Mouse (Mus musculus) MEL (cell line): Measurements from ENCODE around the gene Gpam.

ENCODE experiments used
- CTCF ChIP-seq, 3 experiments: IDR thresholded peaks in 2 of 3; conservative IDR thresholded peaks in 1 of 3; 2 replicates each; pipeline ENCODE4 v1.5.1; 2011 to 2012; ENCODE audit warnings: low read length in 3 of 3, low read depth in 2 of 3, mild to moderate bottlenecking in 2 of 3, improper control_type of control experiment in 1 of 3, inconsistent platforms in 1 of 3, mixed read lengths in 1 of 3, moderate library complexity in 1 of 3; ENCODE audit not compliant: control insufficient read depth in 1 of 3, insufficient read depth in 1 of 3, poor library complexity in 1 of 3, severe bottlenecking in 1 of 3
- EP300 ChIP-seq, 2 experiments: IDR thresholded peaks; 2 replicates each; pipeline ENCODE4 v1.6.1; 2011; ENCODE audit warnings: improper control_type of control experiment in 2 of 2, low read length in 2 of 2, low read depth in 1 of 2, mild to moderate bottlenecking in 1 of 2
- HCFC1 ChIP-seq: IDR thresholded peaks from 2 replicates; pipeline ENCODE4 v1.6.1; 2012; ENCODE audit warnings: low read depth, mild to moderate bottlenecking, inconsistent platforms, low read length, improper control_type of control experiment, moderate library complexity
- MAX ChIP-seq: IDR thresholded peaks from 2 replicates; pipeline ENCODE4 v1.6.1; 2011; ENCODE audit warnings: low read length, improper control_type of control experiment
- MYC ChIP-seq: IDR thresholded peaks from 2 replicates; pipeline ENCODE4 v1.6.1; 2011; ENCODE audit warnings: low read depth, mild to moderate bottlenecking, low read length, improper control_type of control experiment, moderate library complexity
- POLR2A ChIP-seq, 2 experiments: IDR thresholded peaks; 2 replicates each; pipeline ENCODE4 v1.6.1; 2011 to 2012; ENCODE audit warnings: low read length in 2 of 2, mild to moderate bottlenecking in 2 of 2, control low read depth in 1 of 2, improper control_type of control experiment in 1 of 2, low read depth in 1 of 2, moderate library complexity in 1 of 2; ENCODE audit not compliant: control insufficient read depth in 1 of 2, insufficient read depth in 1 of 2, poor library complexity in 1 of 2
- RCOR1 ChIP-seq: IDR thresholded peaks from 2 replicates; pipeline ENCODE4 v1.6.1; 2012; ENCODE audit warnings: low read depth, mild to moderate bottlenecking, inconsistent platforms, low read length, improper control_type of control experiment
- TCF12 ChIP-seq: IDR thresholded peaks from 2 replicates; pipeline ENCODE4 v1.6.1; 2014; ENCODE audit warnings: low read depth, mild to moderate bottlenecking, inconsistent platforms, low read length, improper control_type of control experiment, moderate library complexity
- USF1 ChIP-seq: IDR thresholded peaks from 2 replicates; pipeline ENCODE4 v1.6.1; 2014; ENCODE audit warnings: low read depth, mild to moderate bottlenecking, inconsistent platforms, low read length, improper control_type of control experiment, moderate library complexity
- USF2 ChIP-seq, 2 experiments: IDR thresholded peaks; 2 replicates each; pipeline ENCODE4 v1.6.1; 2011 to 2012; ENCODE audit warnings: improper control_type of control experiment in 2 of 2, low read length in 2 of 2, borderline replicate concordance in 1 of 2, inconsistent platforms in 1 of 2, low read depth in 1 of 2, mild to moderate bottlenecking in 1 of 2; ENCODE audit not compliant: insufficient read depth in 1 of 2

DNA sequence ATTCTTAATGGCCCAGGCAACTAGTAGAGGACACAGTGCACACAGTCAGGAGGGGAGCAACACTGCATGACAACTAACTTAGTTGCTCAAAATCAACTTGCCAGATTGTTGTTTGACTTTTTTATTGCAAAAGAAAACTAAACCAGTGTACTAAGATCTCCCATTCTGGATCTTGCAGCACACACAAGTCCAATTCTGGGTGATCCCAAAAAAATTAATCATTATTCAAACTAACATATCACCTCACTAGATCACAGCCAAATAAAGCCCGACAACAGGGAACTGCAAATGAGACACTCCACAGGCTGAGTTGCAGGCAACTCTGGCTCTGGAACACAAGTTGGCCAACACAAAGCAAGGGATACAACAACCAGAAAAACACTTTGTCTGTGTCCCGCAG is 39.7 kb upstream of the Gpam start:
- TF ChIP-seq USF1 (no peak), MYC (no peak), CTCF (IDR thresholded peaks at IDR 0.05 in 2 of 3, conservative IDR thresholded peaks at IDR 0.05 in 1 of 3; ENCODE audit: control insufficient read depth in 1 of 3, insufficient read depth in 1 of 3, low read depth in 2 of 3, low read length in 3 of 3, poor library complexity in 1 of 3, severe bottlenecking in 1 of 3) (no peak), EP300 (IDR thresholded peaks at IDR 0.05; ENCODE audit: low read depth in 1 of 2, low read length in 2 of 2) (no peak), POLR2A (IDR thresholded peaks at IDR 0.05; ENCODE audit: control insufficient read depth in 1 of 2, insufficient read depth in 1 of 2, low read depth in 1 of 2, low read length in 2 of 2, poor library complexity in 1 of 2) (no peak), HCFC1 (no peak), RCOR1 (no peak), USF2 (IDR thresholded peaks at IDR 0.05; ENCODE audit: borderline replicate concordance in 1 of 2, insufficient read depth in 1 of 2, low read depth in 1 of 2, low read length in 2 of 2) (no peak), TCF12 (no peak), MAX (no peak)
